Mouse (Mus musculus): ENCODE measurements around the gene 4931428F04Rik. TPM values are rescaled to one million over a fixed set of nuclear protein-coding genes. Genes with fewer than 3 reads are reported as not detected.

The 4931428F04Rik gene
- polyA plus RNA-seq, 1 experiment from 2014 or later: 17.9 TPM

- Histone ChIP-seq H3K4me3 (ENCODE audit: low read depth, low read length) (peak overlapping the region; percentile 36), H3K27me3 (ENCODE audit: control insufficient read depth, insufficient read depth, low read length) (peaks cover 83% of the 10 kb centered on the region), H3K36me3 (ENCODE audit: control insufficient read depth, insufficient read depth, low read length) (no peaks in the 10 kb centered on the region; the same call in 1 of the 2 replicates), H3K27ac (replicated peaks; ENCODE audit: low read depth, low read length) (no peak overlapping the region), H3K9ac (ENCODE audit: low read length) (0 out of 2 replicates have a peak overlapping the region, but pooled peaks have one; percentile 9), H3K4me2 (ENCODE audit: low read depth, severe bottlenecking) (peak overlapping the region; percentile 65), H3K4me1 (ENCODE audit: control insufficient read depth, insufficient read depth, low read length) (peaks cover 11% of the 10 kb centered on the region; the same call in 1 of the 2 replicates), H3K9me3 (ENCODE audit: control insufficient read depth, low read length) (no peaks in the 10 kb centered on the region)
- DNase-seq (ENCODE audit: low spot score) (peak; percentile 74), ATAC-seq (ENCODE audit: insufficient number of reproducible peaks, low FRiP score, low TSS enrichment, low read depth) (peak; percentile 35; the same call in 1 of the 2 replicates)
- 2% methylated on average over 30 of the region's 30 CpGs for WGBS
Observed at GRCm38 (mm10) chr8:105276292-105277120, 13.2 kb downstream of the 4931428F04Rik start.

GRCm38 (mm10) chr8:105275840-105276239, 13.8 kb downstream of the 4931428F04Rik start, which contains the start of gene Nol3:
TSS of gene Nol3 (plus strand) at chr8:105276140.
- Histone ChIP-seq H3K4me3 (ENCODE audit: low read depth, low read length) (peak within 1 kb of the TSS; percentile 36), H3K4me1 (ENCODE audit: control insufficient read depth, insufficient read depth, low read length) (peaks cover 12% of the 10 kb centered on the region), H3K27me3 (ENCODE audit: control insufficient read depth, insufficient read depth, low read length) (peaks cover 89% of the 10 kb centered on the region), H3K9ac (ENCODE audit: low read length) (0 out of 2 replicates have a peak within 1 kb of the TSS, but pooled peaks have one; percentile 9), H3K36me3 (ENCODE audit: control insufficient read depth, insufficient read depth, low read length) (no peaks in the 10 kb centered on the region), H3K9me3 (ENCODE audit: control insufficient read depth, low read length) (no peaks in the 10 kb centered on the region), H3K27ac (replicated peaks; ENCODE audit: low read depth, low read length) (no peak within 1 kb of the TSS), H3K4me2 (ENCODE audit: low read depth, severe bottlenecking) (peak within 1 kb of the TSS; percentile 65)
- ATAC-seq (ENCODE audit: insufficient number of reproducible peaks, low FRiP score, low TSS enrichment, low read depth) (no peak), DNase-seq (ENCODE audit: low spot score) (no peak)
- WGBS: 7% methylated on average over 10 of the region's 10 CpGs

- H3K4me1 ChIP-seq (ENCODE audit: control insufficient read depth, insufficient read depth, low read length): peaks cover 15% of the 10 kb centered on the region
- no peak overlapping the region; the same call in 1 of the 2 replicates for H3K4me3 ChIP-seq (ENCODE audit: low read depth, low read length)
- no peak overlapping the region for H3K9ac ChIP-seq (ENCODE audit: low read length)
Observed at GRCm38 (mm10) chr8:105275387-105275786, 14.3 kb downstream of the 4931428F04Rik start.

GRCm38 (mm10) chr8:105270916-105271186, 18.8 kb downstream of the 4931428F04Rik start:
- H3K36me3 ChIP-seq (ENCODE audit: control insufficient read depth, insufficient read depth, low read length): no peaks in the 10 kb centered on the region; the same call in 1 of the 2 replicates
- no peak for DNase-seq (ENCODE audit: low spot score)
- peaks cover 93% of the 10 kb centered on the region for H3K27me3 ChIP-seq (ENCODE audit: control insufficient read depth, insufficient read depth, low read length)
- H3K9me3 ChIP-seq (ENCODE audit: control insufficient read depth, low read length): peaks cover 3% of the 10 kb centered on the region; the same call in 1 of the 2 replicates
- no peak for ATAC-seq (ENCODE audit: insufficient number of reproducible peaks, low FRiP score, low TSS enrichment, low read depth)
- H3K4me1 ChIP-seq (ENCODE audit: control insufficient read depth, insufficient read depth, low read length): peaks cover 18% of the 10 kb centered on the region
- WGBS: 2% methylated on average over 11 of the region's 11 CpGs
- peak overlapping the region; percentile 12; the same call in 1 of the 2 replicates for H3K4me3 ChIP-seq (ENCODE audit: low read depth, low read length)
- H3K4me2 ChIP-seq (ENCODE audit: low read depth, severe bottlenecking): peak overlapping the region; percentile 7; the same call in 1 of the 2 replicates
- H3K27ac ChIP-seq (replicated peaks; ENCODE audit: low read depth, low read length): no peak overlapping the region
- H3K9ac ChIP-seq (ENCODE audit: low read length): no peak overlapping the region

More at GRCm38 (mm10) chr8:105275387-105275786, 14.3 kb downstream of the 4931428F04Rik start:
- H3K4me2 ChIP-seq (ENCODE audit: low read depth, severe bottlenecking): no peak overlapping the region; the same call in 1 of the 2 replicates
- no peaks in the 10 kb centered on the region for H3K9me3 ChIP-seq (ENCODE audit: control insufficient read depth, low read length)
- 6% methylated on average over 11 of the region's 11 CpGs for WGBS
- ATAC-seq (ENCODE audit: insufficient number of reproducible peaks, low FRiP score, low TSS enrichment, low read depth) (no peak), DNase-seq (ENCODE audit: low spot score) (no peak)
- no peaks in the 10 kb centered on the region for H3K36me3 ChIP-seq (ENCODE audit: control insufficient read depth, insufficient read depth, low read length)
- no peak overlapping the region for H3K27ac ChIP-seq (replicated peaks; ENCODE audit: low read depth, low read length)
- peaks cover 94% of the 10 kb centered on the region for H3K27me3 ChIP-seq (ENCODE audit: control insufficient read depth, insufficient read depth, low read length)

GRCm38 (mm10) chr8:105270101-105270915, 19.4 kb downstream of the 4931428F04Rik start:
- 4% methylated on average over 39 of the region's 39 CpGs for WGBS
- ATAC-seq (ENCODE audit: insufficient number of reproducible peaks, low FRiP score, low TSS enrichment, low read depth): no peak

GRCm38 (mm10) chr8:105269461-105269947, 20.2 kb downstream of the 4931428F04Rik start, which contains the start of gene Hsf4:
TSS of gene Hsf4 (plus strand) at chr8:105269801.
- H3K9ac ChIP-seq (ENCODE audit: low read length): peak within 1 kb of the TSS; percentile 19
- H3K4me3 ChIP-seq (ENCODE audit: low read depth, low read length): peak within 1 kb of the TSS; percentile 32
- H3K36me3 ChIP-seq (ENCODE audit: control insufficient read depth, insufficient read depth, low read length): no peaks in the 10 kb centered on the region; the same call in 1 of the 2 replicates
- peaks cover 24% of the 10 kb centered on the region for H3K4me1 ChIP-seq (ENCODE audit: control insufficient read depth, insufficient read depth, low read length)
- ATAC-seq (ENCODE audit: insufficient number of reproducible peaks, low FRiP score, low TSS enrichment, low read depth) (no peak), DNase-seq (ENCODE audit: low spot score) (peak; percentile 53)
- WGBS: under 1% methylated on average over 42 of the region's 42 CpGs
- peak within 1 kb of the TSS; percentile 65 for H3K4me2 ChIP-seq (ENCODE audit: low read depth, severe bottlenecking)
- peaks cover 82% of the 10 kb centered on the region for H3K27me3 ChIP-seq (ENCODE audit: control insufficient read depth, insufficient read depth, low read length)
- no peak within 1 kb of the TSS for H3K27ac ChIP-seq (replicated peaks; ENCODE audit: low read depth, low read length)
- peaks cover 3% of the 10 kb centered on the region; the same call in 1 of the 2 replicates for H3K9me3 ChIP-seq (ENCODE audit: control insufficient read depth, low read length)

More at GRCm38 (mm10) chr8:105270101-105270915, 19.4 kb downstream of the 4931428F04Rik start:
- Histone ChIP-seq H3K27me3 (ENCODE audit: control insufficient read depth, insufficient read depth, low read length) (peaks cover 87% of the 10 kb centered on the region), H3K36me3 (ENCODE audit: control insufficient read depth, insufficient read depth, low read length) (no peaks in the 10 kb centered on the region; the same call in 1 of the 2 replicates), H3K4me2 (ENCODE audit: low read depth, severe bottlenecking) (peak overlapping the region; percentile 65; the same call in 1 of the 2 replicates), H3K9me3 (ENCODE audit: control insufficient read depth, low read length) (peaks cover 3% of the 10 kb centered on the region; the same call in 1 of the 2 replicates), H3K27ac (replicated peaks; ENCODE audit: low read depth, low read length) (no peak overlapping the region), H3K9ac (ENCODE audit: low read length) (no peak overlapping the region), H3K4me3 (ENCODE audit: low read depth, low read length) (peak overlapping the region; percentile 32), H3K4me1 (ENCODE audit: control insufficient read depth, insufficient read depth, low read length) (peaks cover 18% of the 10 kb centered on the region)
- no peak for DNase-seq (ENCODE audit: low spot score)

- Histone ChIP-seq H3K4me2 (ENCODE audit: low read depth, severe bottlenecking) (peak overlapping the region; percentile 65), H3K36me3 (ENCODE audit: control insufficient read depth, insufficient read depth, low read length) (no peaks in the 10 kb centered on the region; the same call in 1 of the 2 replicates), H3K27me3 (ENCODE audit: control insufficient read depth, insufficient read depth, low read length) (peaks cover 82% of the 10 kb centered on the region), H3K9ac (ENCODE audit: low read length) (peak overlapping the region; percentile 9; the same call in 1 of the 2 replicates), H3K27ac (replicated peaks; ENCODE audit: low read depth, low read length) (no peak overlapping the region), H3K9me3 (ENCODE audit: control insufficient read depth, low read length) (peaks cover 3% of the 10 kb centered on the region; the same call in 1 of the 2 replicates), H3K4me1 (ENCODE audit: control insufficient read depth, insufficient read depth, low read length) (peaks cover 24% of the 10 kb centered on the region), H3K4me3 (ENCODE audit: low read depth, low read length) (peak overlapping the region; percentile 32)
- ATAC-seq (ENCODE audit: insufficient number of reproducible peaks, low FRiP score, low TSS enrichment, low read depth) (peak; percentile 16), DNase-seq (ENCODE audit: low spot score) (no peak)
- 1% methylated on average over 10 of the region's 10 CpGs for WGBS
Observed at GRCm38 (mm10) chr8:105269075-105269458, 20.6 kb downstream of the 4931428F04Rik start.

Measured in limb, embryonic 11.5 days (tissue).